8 mouse cellular contexts compared by ENCODE assay signal in the genomic region with DNA sequence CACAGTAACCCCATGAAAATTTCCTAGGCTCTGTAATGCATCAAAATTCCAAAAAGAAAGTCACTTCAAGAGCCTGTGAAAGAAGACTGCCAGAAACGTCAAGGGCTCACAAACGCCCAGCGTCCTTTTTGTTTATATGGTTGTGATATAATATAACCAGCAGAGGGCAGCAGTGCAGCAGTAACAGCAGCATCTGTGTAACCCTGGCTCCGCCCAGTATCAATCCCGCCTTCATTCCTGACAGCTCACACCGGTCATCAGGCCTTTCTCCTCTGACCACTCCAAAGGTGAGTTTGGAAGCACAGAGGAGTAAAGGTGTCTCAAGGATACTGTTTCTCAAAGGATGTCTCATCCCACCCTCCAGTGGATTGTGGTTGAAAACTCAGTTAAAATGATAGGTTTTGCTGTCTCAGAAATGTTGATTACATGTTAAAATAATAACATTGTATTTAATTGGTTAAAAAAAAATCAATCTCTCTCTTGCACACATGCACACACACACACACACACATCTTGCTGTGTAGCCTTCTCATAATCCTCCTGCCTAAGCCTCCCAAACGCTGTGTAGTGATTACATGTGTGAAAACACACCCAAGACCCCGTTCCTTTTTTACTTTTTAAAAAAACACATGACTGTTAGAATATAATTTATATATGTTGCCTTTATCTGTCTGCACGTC. TPM values are rescaled to one million over a fixed set of nuclear protein-coding genes. Genes with fewer than 3 reads are reported as not detected.
DNase-seq lines count a peak whose midpoint lies in the region; ATAC-seq and TF ChIP-seq lines count a peak whose summit lies in the region.

No protein-coding gene starts in this region.

- H3K36me3 ChIP-seq in forebrain, embryonic 14.5 days (ENCODE audit: control insufficient read depth, insufficient read depth, low read length) = no peaks in the 10 kb centered on the region
- no peaks in the 10 kb centered on the region for H3K36me3 ChIP-seq in lung, postnatal 0 days (ENCODE audit: insufficient read depth, low read length)

- H3K4me2 ChIP-seq in forebrain, embryonic 14.5 days (ENCODE audit: low read length) = peak overlapping the region; percentile 18; the same call in 1 of the 2 replicates
- H3K4me2 ChIP-seq in lung, postnatal 0 days (replicated peaks; ENCODE audit: low read depth, low read length) = no peak overlapping the region

- ATAC-seq in cerebellum, adult (ENCODE audit: insufficient number of reproducible peaks, low FRiP score, low TSS enrichment) = peak; percentile 77; the same call in 1 of the 2 replicates
- peak; percentile 82 for ATAC-seq in forebrain, embryonic 14.5 days
- ATAC-seq in hematopoietic stem cell, adult 5-6 weeks (replicated peaks in 1 of 2; ENCODE audit: insufficient read depth in 1 of 2, low FRiP score in 2 of 2, low TSS enrichment in 1 of 2, low read depth in 1 of 2, poor library complexity in 2 of 2, severe bottlenecking in 2 of 2) = peak; percentile 68 to 84; a peak in 3 of 4 replicates
- ATAC-seq in lung, postnatal 0 days = peak; percentile 76

- no peak overlapping the region for H3K9ac ChIP-seq in forebrain, embryonic 14.5 days (ENCODE audit: low read length)
- no peak overlapping the region for H3K9ac ChIP-seq in lung, postnatal 0 days (replicated peaks; ENCODE audit: low read depth)

- no peak for TF ChIP-seq EP300 in lung, postnatal 0 days (IDR thresholded peaks at IDR 0.05)

- H3K27me3 ChIP-seq in forebrain, embryonic 14.5 days (replicated peaks; ENCODE audit: control insufficient read depth, insufficient read depth, low read length) = no peaks in the 10 kb centered on the region
- no peaks in the 10 kb centered on the region for H3K27me3 ChIP-seq in lung, postnatal 0 days (replicated peaks; ENCODE audit: insufficient read depth, low read length)

- H3K27ac ChIP-seq in forebrain, embryonic 14.5 days (ENCODE audit: low read depth, low read length) = no peak overlapping the region
- no peak overlapping the region for H3K27ac ChIP-seq in lung, postnatal 0 days (ENCODE audit: low read length)

- 30% methylated on average over 9 of the region's 9 CpGs for WGBS in forebrain, embryonic 14.5 days
- 30% methylated on average over 9 of the region's 9 CpGs for WGBS in lung, postnatal 0 days

- peak; percentile 47 for DNase-seq in Muller cell, postnatal 12 days (ENCODE audit: inconsistent ontology term)
- peak; percentile 91 for DNase-seq in forebrain, embryonic 14.5 days (ENCODE audit: low spot score)
- peak; percentile 24 to 84 for DNase-seq in layer of hippocampus, adult 18-20 months (ENCODE audit: low spot score in 2 of 2)
- DNase-seq in lung, postnatal 0 days (ENCODE audit: low spot score) = peak; percentile 91
- peak; percentile 51 for DNase-seq in ovary, postnatal 14 days (ENCODE audit: low spot score)
- DNase-seq in thymus, postnatal 4 days = peak; percentile 62

- no peak overlapping the region for H3K4me3 ChIP-seq in forebrain, embryonic 14.5 days (ENCODE audit: low read depth, low read length)
- no peak overlapping the region for H3K4me3 ChIP-seq in lung, postnatal 0 days (ENCODE audit: low read depth, low read length)

- TF ChIP-seq CTCF in lung, postnatal 0 days (IDR thresholded peaks at IDR 0.05) = peak; percentile 83

- H3K4me1 ChIP-seq in forebrain, embryonic 14.5 days (ENCODE audit: control insufficient read depth, insufficient read depth, low read length) = peaks cover 6% of the 10 kb centered on the region; the same call in 1 of the 2 replicates
- H3K4me1 ChIP-seq in lung, postnatal 0 days (ENCODE audit: insufficient read depth, low read depth, low read length) = no peaks in the 10 kb centered on the region

- no peaks in the 10 kb centered on the region for H3K9me3 ChIP-seq in forebrain, embryonic 14.5 days (replicated peaks; ENCODE audit: control insufficient read depth, low read length)
- no peaks in the 10 kb centered on the region for H3K9me3 ChIP-seq in lung, postnatal 0 days (ENCODE audit: low read length)

RNA-seq across cellular contexts. Expression of gene Slc26a3, which starts 15.9 kb away (rescaled TPM):
- 0.07 and 0.17 TPM in 2 replicates for polyA plus RNA-seq in forebrain, embryonic 14.5 days (2014; fragmentation: Nextera tagmentation; extraction: Ambion mirVana)
- not detected in 2 replicates for total RNA-seq in hematopoietic stem cell, adult 5-6 weeks (2017)
- total RNA-seq in layer of hippocampus, adult 18-20 months (2021) = under 1 TPM; 0.20 to 0.30 TPM
- polyA plus RNA-seq in lung, postnatal 0 days (2015; fragmentation: Nextera tagmentation; extraction: Ambion mirVana) = 0.04 TPM in 1 of 2 replicates, not detected in the other

RNA-seq across cellular contexts. Expression of gene Dld, which starts 23.5 kb away (rescaled TPM):
- polyA plus RNA-seq in forebrain, embryonic 14.5 days (2014; fragmentation: Nextera tagmentation; extraction: Ambion mirVana) = 121 and 135 TPM in 2 replicates
- 119 and 132 TPM in 2 replicates for total RNA-seq in hematopoietic stem cell, adult 5-6 weeks (2017)
- total RNA-seq in layer of hippocampus, adult 18-20 months (2021) = 100 to 1,000 TPM; 101 to 105 TPM
- polyA plus RNA-seq in lung, postnatal 0 days (2015; fragmentation: Nextera tagmentation; extraction: Ambion mirVana) = 71.4 and 75.2 TPM in 2 replicates
